Mouse (Mus musculus) thymus, adult 2 months (tissue): ENCODE measurements around the gene Trim8.
A peak's percentile ranks its signal among the peaks of the same experiment; 100 is the strongest.

ENCODE experiments used
- CTCF ChIP-seq: fragments of 200-500 bp; IDR thresholded peaks from 2 replicates; pipeline ENCODE4 v1.5.1; 2012; ENCODE audit warnings: mild to moderate bottlenecking, control low read depth, low read length, moderate library complexity, borderline replicate concordance; ENCODE audit not compliant: control insufficient read depth, poor library complexity, insufficient read depth; ENCODE audit errors: extremely low read depth
- POLR2A ChIP-seq: fragments of 200-500 bp; IDR thresholded peaks from 2 replicates; pipeline ENCODE4 v1.6.1; 2012; ENCODE audit warnings: mild to moderate bottlenecking, low read length, control low read depth, moderate library complexity; ENCODE audit not compliant: control insufficient read depth, poor library complexity, insufficient read depth; ENCODE audit errors: extremely low read depth

- TF ChIP-seq CTCF (no peak), POLR2A (0 out of 2 replicates have a peak, but pooled peaks have one; percentile 13)
Measured at GRCm38 (mm10) chr19:46500581-46501341, 741 bp upstream of the Trim8 start.
